Mouse (Mus musculus): ENCODE measurements at regions not wholly inside any gene's neighbourhood (a gene's known extent, or its start where the extent isn't known, plus 50 kb on each side); places are given as distances from the start of the nearest gene placed in this dataset.

- Histone ChIP-seq H3K4me2 (ENCODE audit: low read depth, low read length) (no peak overlapping the region), H3K36me3 (ENCODE audit: control insufficient read depth, insufficient read depth, low read length) (no peaks in the 10 kb centered on the region), H3K4me3 (ENCODE audit: low read depth, low read length) (no peak overlapping the region), H3K27me3 (replicated peaks; ENCODE audit: control insufficient read depth, insufficient read depth, low read length) (no peaks in the 10 kb centered on the region), H3K9ac (ENCODE audit: low read depth, low read length) (no peak overlapping the region), H3K4me1 (ENCODE audit: control insufficient read depth, insufficient read depth, low read length) (no peaks in the 10 kb centered on the region), H3K27ac (replicated peaks; ENCODE audit: low read depth, low read length) (no peak overlapping the region), H3K9me3 (ENCODE audit: control insufficient read depth, low read length) (no peaks in the 10 kb centered on the region)
- no peak for DNase-seq (ENCODE audit: low spot score)
- no peak for ATAC-seq (ENCODE audit: low read depth)
- WGBS = 78% methylated on average over 2 of the region's 2 CpGs
These were observed 174.0 kb upstream of the Tars start for GRCm38 (mm10) chr15:11573496-11573895.

DNA sequence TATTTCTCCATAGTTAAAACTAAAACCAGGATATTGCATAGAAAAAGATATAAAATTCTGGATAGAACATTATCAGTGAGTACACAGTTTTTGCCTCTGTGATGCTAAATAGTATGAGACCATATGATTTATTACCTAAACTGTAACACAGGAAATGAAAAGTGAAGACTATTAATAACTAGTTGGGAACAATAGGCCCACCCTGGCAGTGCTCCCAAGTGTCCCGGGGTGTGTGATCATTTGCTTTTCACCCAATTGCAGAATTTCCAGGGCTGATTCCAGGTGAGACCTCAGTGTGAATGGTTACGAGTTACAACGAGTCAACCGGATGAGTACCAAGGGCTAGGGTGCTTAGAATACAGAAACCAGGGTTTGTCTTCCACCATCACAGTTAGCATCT is 172.6 kb upstream of the Tars start:
- ATAC-seq (ENCODE audit: low read depth) = no peak
- no peak overlapping the region for H3K4me3 ChIP-seq (ENCODE audit: low read depth, low read length)
- H3K9ac ChIP-seq (ENCODE audit: low read depth, low read length) = no peak overlapping the region
- H3K36me3 ChIP-seq (ENCODE audit: control insufficient read depth, insufficient read depth, low read length) = no peaks in the 10 kb centered on the region
- H3K9me3 ChIP-seq (ENCODE audit: control insufficient read depth, low read length) = no peaks in the 10 kb centered on the region
- 79% methylated on average over 4 of the region's 4 CpGs for WGBS
- DNase-seq (ENCODE audit: low spot score) = no peak
- no peak overlapping the region for H3K4me2 ChIP-seq (ENCODE audit: low read depth, low read length)
- no peaks in the 10 kb centered on the region for H3K4me1 ChIP-seq (ENCODE audit: control insufficient read depth, insufficient read depth, low read length)
- H3K27ac ChIP-seq (replicated peaks; ENCODE audit: low read depth, low read length) = no peak overlapping the region
- no peaks in the 10 kb centered on the region for H3K27me3 ChIP-seq (replicated peaks; ENCODE audit: control insufficient read depth, insufficient read depth, low read length)

GRCm38 (mm10) chr15:11565503-11566031 is 166.1 kb upstream of the Tars start:
- no peak overlapping the region for H3K9ac ChIP-seq (ENCODE audit: low read depth, low read length)
- WGBS = 38% methylated on average over 10 of the region's 10 CpGs
- H3K36me3 ChIP-seq (ENCODE audit: control insufficient read depth, insufficient read depth, low read length) = no peaks in the 10 kb centered on the region
- peak overlapping the region; percentile 23; the same call in 1 of the 2 replicates for H3K27ac ChIP-seq (replicated peaks; ENCODE audit: low read depth, low read length)
- no peaks in the 10 kb centered on the region for H3K27me3 ChIP-seq (replicated peaks; ENCODE audit: control insufficient read depth, insufficient read depth, low read length)
- peak overlapping the region; percentile 13; the same call in 1 of the 2 replicates for H3K4me2 ChIP-seq (ENCODE audit: low read depth, low read length)
- peak; percentile 57; the same call in 1 of the 2 replicates for ATAC-seq (ENCODE audit: low read depth)
- no peaks in the 10 kb centered on the region for H3K4me1 ChIP-seq (ENCODE audit: control insufficient read depth, insufficient read depth, low read length)
- H3K4me3 ChIP-seq (ENCODE audit: low read depth, low read length) = no peak overlapping the region
- H3K9me3 ChIP-seq (ENCODE audit: control insufficient read depth, low read length) = no peaks in the 10 kb centered on the region
- peak; percentile 37 for DNase-seq (ENCODE audit: low spot score)

DNA sequence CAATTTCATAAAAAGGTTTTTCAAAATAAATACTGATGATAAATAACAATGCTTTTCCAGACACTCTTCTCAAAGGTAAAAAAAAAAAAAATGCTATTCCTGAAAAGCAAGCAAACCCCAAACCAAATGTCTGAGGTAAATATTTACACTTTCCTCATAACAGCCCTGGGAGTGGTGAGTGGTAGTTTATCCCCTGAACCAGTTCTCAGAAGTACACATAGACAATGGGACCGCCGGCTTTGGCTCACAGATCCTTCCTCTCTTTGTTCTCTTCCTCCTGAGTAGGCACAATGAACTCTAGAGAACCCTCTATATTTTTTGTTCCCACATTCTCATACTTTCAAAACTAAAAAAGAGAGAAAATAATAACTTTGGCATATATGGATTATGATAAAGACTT is 153.1 kb upstream of the Tars start:
- no peaks in the 10 kb centered on the region for H3K36me3 ChIP-seq (ENCODE audit: control insufficient read depth, insufficient read depth, low read length)
- H3K4me3 ChIP-seq (ENCODE audit: low read depth, low read length) = no peak overlapping the region
- no peak overlapping the region for H3K4me2 ChIP-seq (ENCODE audit: low read depth, low read length)
- no peak overlapping the region for H3K27ac ChIP-seq (replicated peaks; ENCODE audit: low read depth, low read length)
- no peaks in the 10 kb centered on the region for H3K4me1 ChIP-seq (ENCODE audit: control insufficient read depth, insufficient read depth, low read length)
- H3K9me3 ChIP-seq (ENCODE audit: control insufficient read depth, low read length) = no peaks in the 10 kb centered on the region
- H3K9ac ChIP-seq (ENCODE audit: low read depth, low read length) = no peak overlapping the region
- no peak for DNase-seq (ENCODE audit: low spot score)
- 75% methylated on average over 2 of the region's 2 CpGs for WGBS
- no peaks in the 10 kb centered on the region for H3K27me3 ChIP-seq (replicated peaks; ENCODE audit: control insufficient read depth, insufficient read depth, low read length)
- ATAC-seq (ENCODE audit: low read depth) = no peak

GRCm38 (mm10) chr15:11552110-11552509 is 152.6 kb upstream of the Tars start:
- WGBS = 88% methylated on average over 1 of the region's 1 CpGs
- no peaks in the 10 kb centered on the region for H3K36me3 ChIP-seq (ENCODE audit: control insufficient read depth, insufficient read depth, low read length)
- H3K4me3 ChIP-seq (ENCODE audit: low read depth, low read length) = no peak overlapping the region
- no peaks in the 10 kb centered on the region for H3K27me3 ChIP-seq (replicated peaks; ENCODE audit: control insufficient read depth, insufficient read depth, low read length)
- ATAC-seq (ENCODE audit: low read depth) = no peak
- no peak overlapping the region for H3K4me2 ChIP-seq (ENCODE audit: low read depth, low read length)
- no peak overlapping the region for H3K27ac ChIP-seq (replicated peaks; ENCODE audit: low read depth, low read length)
- DNase-seq (ENCODE audit: low spot score) = no peak
- no peaks in the 10 kb centered on the region for H3K9me3 ChIP-seq (ENCODE audit: control insufficient read depth, low read length)
- H3K4me1 ChIP-seq (ENCODE audit: control insufficient read depth, insufficient read depth, low read length) = no peaks in the 10 kb centered on the region
- H3K9ac ChIP-seq (ENCODE audit: low read depth, low read length) = no peak overlapping the region

- H3K27me3 ChIP-seq (replicated peaks; ENCODE audit: control insufficient read depth, insufficient read depth, low read length) = no peaks in the 10 kb centered on the region
- H3K4me2 ChIP-seq (ENCODE audit: low read depth, low read length) = no peak overlapping the region
- no peaks in the 10 kb centered on the region for H3K9me3 ChIP-seq (ENCODE audit: control insufficient read depth, low read length)
- WGBS = 71% methylated on average over 3 of the region's 3 CpGs
- ATAC-seq (ENCODE audit: low read depth) (no peak), DNase-seq (ENCODE audit: low spot score) (no peak)
- no peak overlapping the region for H3K9ac ChIP-seq (ENCODE audit: low read depth, low read length)
- H3K4me3 ChIP-seq (ENCODE audit: low read depth, low read length) = no peak overlapping the region
- no peaks in the 10 kb centered on the region for H3K4me1 ChIP-seq (ENCODE audit: control insufficient read depth, insufficient read depth, low read length)
- H3K36me3 ChIP-seq (ENCODE audit: control insufficient read depth, insufficient read depth, low read length) = no peaks in the 10 kb centered on the region
- H3K27ac ChIP-seq (replicated peaks; ENCODE audit: low read depth, low read length) = no peak overlapping the region
These were observed 140.0 kb upstream of the Tars start for GRCm38 (mm10) chr15:11539485-11539884.

DNA sequence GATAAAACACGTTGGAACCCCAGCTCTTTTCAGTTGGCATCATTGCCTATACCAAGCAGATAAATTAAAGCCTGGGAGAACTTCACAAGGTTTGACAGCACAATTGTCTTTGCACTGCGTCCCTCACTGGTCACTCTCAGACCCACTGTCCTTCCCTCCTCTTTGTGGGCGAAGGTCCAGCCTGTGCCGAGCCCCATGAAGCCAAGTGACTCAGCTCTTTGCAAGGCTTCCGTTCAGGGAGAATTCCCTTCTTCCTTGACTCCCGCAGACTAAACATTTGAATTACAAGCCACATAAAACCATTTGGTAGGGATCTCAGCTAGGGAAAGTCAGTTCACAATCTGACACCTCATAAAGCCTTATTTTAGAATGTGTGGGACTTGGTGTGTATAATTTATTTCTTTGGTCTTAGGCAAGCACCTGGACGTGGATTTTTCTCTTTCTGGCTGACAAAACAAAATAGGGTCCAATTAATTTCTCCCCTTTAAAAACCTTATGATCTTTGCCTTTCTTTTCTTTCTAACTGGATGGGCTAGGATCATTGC is 136.7 kb upstream of the Tars start:
- Histone ChIP-seq H3K4me1 (ENCODE audit: control insufficient read depth, insufficient read depth, low read length) (peaks cover 5% of the 10 kb centered on the region), H3K9me3 (ENCODE audit: control insufficient read depth, low read length) (no peaks in the 10 kb centered on the region), H3K4me3 (ENCODE audit: low read depth, low read length) (no peak overlapping the region), H3K27me3 (replicated peaks; ENCODE audit: control insufficient read depth, insufficient read depth, low read length) (no peaks in the 10 kb centered on the region), H3K36me3 (ENCODE audit: control insufficient read depth, insufficient read depth, low read length) (no peaks in the 10 kb centered on the region), H3K4me2 (ENCODE audit: low read depth, low read length) (no peak overlapping the region), H3K9ac (ENCODE audit: low read depth, low read length) (no peak overlapping the region), H3K27ac (replicated peaks; ENCODE audit: low read depth, low read length) (no peak overlapping the region)
- WGBS = 81% methylated on average over 7 of the region's 7 CpGs
- DNase-seq (ENCODE audit: low spot score) = no peak
- ATAC-seq (ENCODE audit: low read depth) = no peak

GRCm38 (mm10) chr15:11534404-11535251 is 135.2 kb upstream of the Tars start:
- peaks cover 5% of the 10 kb centered on the region for H3K4me1 ChIP-seq (ENCODE audit: control insufficient read depth, insufficient read depth, low read length)
- no peak overlapping the region for H3K4me2 ChIP-seq (ENCODE audit: low read depth, low read length)
- DNase-seq (ENCODE audit: low spot score) = no peak
- ATAC-seq (ENCODE audit: low read depth) = no peak
- 86% methylated on average over 12 of the region's 12 CpGs for WGBS
- H3K36me3 ChIP-seq (ENCODE audit: control insufficient read depth, insufficient read depth, low read length) = no peaks in the 10 kb centered on the region
- no peak overlapping the region for H3K9ac ChIP-seq (ENCODE audit: low read depth, low read length)
- no peaks in the 10 kb centered on the region for H3K9me3 ChIP-seq (ENCODE audit: control insufficient read depth, low read length)
- H3K27me3 ChIP-seq (replicated peaks; ENCODE audit: control insufficient read depth, insufficient read depth, low read length) = no peaks in the 10 kb centered on the region
- H3K27ac ChIP-seq (replicated peaks; ENCODE audit: low read depth, low read length) = no peak overlapping the region
- no peak overlapping the region for H3K4me3 ChIP-seq (ENCODE audit: low read depth, low read length)
